Mouse (Mus musculus): ENCODE data around the gene Naa35.

Naa35 gene

GRCm38 (mm10) chr13:59637800-59638199, 52.7 kb downstream of the Naa35 start:
- no peak for DNase-seq (ENCODE audit: low spot score in 2 of 2)

- DNase-seq (ENCODE audit: low spot score in 2 of 2): no peak
Observed at GRCm38 (mm10) chr13:59639368-59640177, 54.5 kb downstream of the Naa35 start.

GRCm38 (mm10) chr13:59640178-59640440, 55.0 kb downstream of the Naa35 start:
- no peak for DNase-seq (ENCODE audit: low spot score in 2 of 2)

- no peak for DNase-seq (ENCODE audit: low spot score in 2 of 2)
Observed at GRCm38 (mm10) chr13:59642818-59643217, 57.8 kb downstream of the Naa35 start.

- DNase-seq (ENCODE audit: low spot score in 2 of 2): no peak
Observed at GRCm38 (mm10) chr13:59645491-59645890, 60.4 kb downstream of the Naa35 start.

GRCm38 (mm10) chr13:59646674-59647244, 61.7 kb downstream of the Naa35 start:
- DNase-seq (ENCODE audit: low spot score in 2 of 2): no peak

GRCm38 (mm10) chr13:59647484-59647883, 62.4 kb downstream of the Naa35 start:
- DNase-seq (ENCODE audit: low spot score in 2 of 2): no peak

- DNase-seq (ENCODE audit: low spot score in 2 of 2): no peak
Observed at GRCm38 (mm10) chr13:59648598-59648997, 63.5 kb downstream of the Naa35 start.

GRCm38 (mm10) chr13:59649781-59650180, 64.7 kb downstream of the Naa35 start:
- no peak for DNase-seq (ENCODE audit: low spot score in 2 of 2)

GRCm38 (mm10) chr13:59652651-59653050, 67.6 kb downstream of the Naa35 start:
- DNase-seq (ENCODE audit: low spot score in 2 of 2): no peak

GRCm38 (mm10) chr13:59653136-59653535, 68.1 kb downstream of the Naa35 start:
- DNase-seq (ENCODE audit: low spot score in 2 of 2): no peak

- DNase-seq (ENCODE audit: low spot score in 2 of 2): no peak
Observed at GRCm38 (mm10) chr13:59654465-59654864, 69.4 kb downstream of the Naa35 start.

GRCm38 (mm10) chr13:59655718-59656315, 70.8 kb downstream of the Naa35 start:
- no peak for DNase-seq (ENCODE audit: low spot score in 2 of 2)

GRCm38 (mm10) chr13:59656316-59656832, 71.3 kb downstream of the Naa35 start:
- no peak for DNase-seq (ENCODE audit: low spot score in 2 of 2)

GRCm38 (mm10) chr13:59656975-59657388, 71.9 kb downstream of the Naa35 start:
- no peak for DNase-seq (ENCODE audit: low spot score in 2 of 2)

GRCm38 (mm10) chr13:59657781-59658180, 72.7 kb downstream of the Naa35 start:
- DNase-seq (ENCODE audit: low spot score in 2 of 2): no peak

GRCm38 (mm10) chr13:59660371-59660770, 75.3 kb downstream of the Naa35 start:
- no peak for DNase-seq (ENCODE audit: low spot score in 2 of 2)

GRCm38 (mm10) chr13:59661387-59661786, 76.3 kb downstream of the Naa35 start:
- DNase-seq (ENCODE audit: low spot score in 2 of 2): no peak

- no peak for DNase-seq (ENCODE audit: low spot score in 2 of 2)
Observed at GRCm38 (mm10) chr13:59661966-59662365, 76.9 kb downstream of the Naa35 start.

GRCm38 (mm10) chr13:59663939-59664712, 79.1 kb downstream of the Naa35 start:
- no peak for DNase-seq (ENCODE audit: low spot score in 2 of 2)

- DNase-seq (ENCODE audit: low spot score in 2 of 2): no peak
Observed at GRCm38 (mm10) chr13:59667763-59668162, 82.7 kb downstream of the Naa35 start.

GRCm38 (mm10) chr13:59668501-59669093, 83.5 kb downstream of the Naa35 start:
- peak; percentile 53 to 54 for DNase-seq (ENCODE audit: low spot score in 2 of 2)

Measured in urinary bladder, adult 18-20 months (tissue).